Mouse (Mus musculus) limb, embryonic 13.5 days (tissue): ENCODE measurements around the gene Tmem95. TPM values are rescaled to one million over a fixed set of nuclear protein-coding genes. Genes with fewer than 3 reads are reported as not detected.
A peak's percentile ranks its signal among the peaks of the same experiment; 100 is the strongest.
"Not testable (repeated sequence)": the region's sequence is repeated elsewhere in the genome, so short reads cannot be mapped to it uniquely, and the experiment has no call there.

Experiments
- ATAC-seq: fragments of 200-750 bp; cut with Nextera tagmentation; 2 replicates; pipeline ENCODE4 v1.8.0; 2017; ENCODE audit warnings: low read depth, moderate number of reproducible peaks, moderate TSS enrichment; ENCODE audit not compliant: low FRiP score
- H3K27ac ChIP-seq: fragments of 300-500 bp; sonication (generic); 2 replicates; pipeline ENCODE4 v1.5.1; 2015; ENCODE audit warnings: inconsistent platforms, mild to moderate bottlenecking, moderate library complexity
- H3K27me3 ChIP-seq: fragments of 300-500 bp; sonication (generic); 2 replicates; pipeline ENCODE4 v1.6.1; 2015; ENCODE audit warnings: mild to moderate bottlenecking, inconsistent platforms
- H3K36me3 ChIP-seq: fragments of 300-500 bp; sonication (generic); 2 replicates; pipeline ENCODE4 v1.6.1; 2015; ENCODE audit warnings: inconsistent platforms, mild to moderate bottlenecking, moderate library complexity
- H3K4me1 ChIP-seq: fragments of 300-500 bp; sonication (generic); 2 replicates; pipeline ENCODE4 v1.6.1; 2015; ENCODE audit warnings: inconsistent platforms
- H3K4me2 ChIP-seq: fragments of 300-500 bp; sonication (generic); replicated peaks from 2 replicates; pipeline ENCODE4 v1.6.1; 2015; ENCODE audit warnings: inconsistent platforms, mild to moderate bottlenecking, moderate library complexity
- H3K4me3 ChIP-seq: fragments of 300-500 bp; sonication (generic); 2 replicates; pipeline ENCODE4 v1.5.1; 2015; ENCODE audit warnings: moderate library complexity, mild to moderate bottlenecking, inconsistent platforms
- H3K9ac ChIP-seq: fragments of 300-500 bp; sonication (generic); 2 replicates; pipeline ENCODE4 v1.6.1; 2015; ENCODE audit warnings: mild to moderate bottlenecking, inconsistent platforms
- H3K9me3 ChIP-seq: fragments of 300-500 bp; sonication (generic); 2 replicates; pipeline ENCODE4 v1.6.1; 2016; ENCODE audit warnings: inconsistent platforms
- WGBS: fragments of 180-500 bp; shearing (Covaris S2); methylation state at CpG from one replicate; pipeline ENCODE4 v1.1.7; 2015; 5-methylcytosine and 5-hydroxymethylcytosine counted together
- polyA plus RNA-seq: library from polyadenylated mRNA; unstranded; fragments of >200 nt; fragmentation: Nextera tagmentation; extraction: Ambion mirVana; gene quantifications from 2 replicates; pipeline ENCODE4 v1.2.1, GENCODE M21; 2015

Tmem95 gene
- polyA plus RNA-seq, 1 experiment from 2014 or later = 0.51 TPM

DNA sequence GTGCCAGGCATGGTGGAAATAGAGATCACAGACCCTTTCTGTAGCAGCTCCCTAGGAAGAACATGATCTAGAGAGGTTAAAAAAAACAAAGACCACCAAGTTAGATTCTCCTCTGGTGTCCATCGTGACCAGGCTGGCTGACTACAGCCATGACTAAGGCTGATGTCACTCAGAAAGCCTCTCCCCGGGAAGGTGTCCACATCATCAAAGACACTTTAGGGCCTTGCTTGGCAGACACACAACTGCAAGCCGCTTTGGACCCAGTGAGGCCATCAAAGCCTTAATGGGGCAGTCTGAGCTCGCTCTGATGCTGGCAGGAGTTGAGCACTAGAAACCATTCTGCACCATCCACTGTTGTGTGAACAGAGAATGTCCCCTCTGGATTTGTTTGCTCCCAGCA is 5.4 kb downstream of the Tmem95 start:
- peaks cover 23% of the 10 kb centered on the region for H3K4me1 ChIP-seq
- no peak overlapping the region for H3K4me3 ChIP-seq
- H3K27me3 ChIP-seq = 0 out of 2 replicates have a peak, but pooled peaks cover 5% of the 10 kb centered on the region
- H3K27ac ChIP-seq = no peak overlapping the region
- 71% methylated on average over 4 of the region's 4 CpGs for WGBS
- ATAC-seq = no peak
- no peaks in the 10 kb centered on the region for H3K36me3 ChIP-seq
- no peak overlapping the region for H3K9ac ChIP-seq
- H3K4me2 ChIP-seq = no peak overlapping the region
- H3K9me3 ChIP-seq = no peaks in the 10 kb centered on the region

DNA sequence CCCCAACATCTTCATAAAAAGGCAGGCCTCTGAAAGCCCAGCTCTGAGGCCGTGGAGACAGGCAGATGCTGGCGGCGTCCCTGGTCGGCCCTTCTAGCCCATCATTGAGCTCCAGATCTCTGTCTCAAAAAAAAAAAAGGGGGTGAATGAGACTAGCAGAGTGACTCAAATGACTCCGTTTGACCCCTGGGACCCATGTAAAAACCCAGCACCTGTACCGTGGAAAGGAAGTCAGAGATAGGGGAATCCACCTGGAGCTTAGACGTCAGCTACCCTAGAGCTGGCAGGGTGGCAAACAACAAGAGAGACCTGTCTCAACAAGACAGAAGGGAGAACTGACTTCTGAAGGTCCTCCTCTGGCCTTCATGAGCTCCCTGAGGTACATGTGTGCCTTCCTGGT is 6.0 kb downstream of the Tmem95 start:
- peaks cover 17% of the 10 kb centered on the region for H3K4me1 ChIP-seq
- H3K9me3 ChIP-seq = no peaks in the 10 kb centered on the region
- H3K27ac ChIP-seq = no peak overlapping the region
- H3K4me2 ChIP-seq = no peak overlapping the region
- WGBS = 82% methylated on average over 7 of the region's 7 CpGs
- H3K9ac ChIP-seq = no peak overlapping the region
- H3K4me3 ChIP-seq = no peak overlapping the region
- H3K27me3 ChIP-seq = 0 out of 2 replicates have a peak, but pooled peaks cover 11% of the 10 kb centered on the region
- H3K36me3 ChIP-seq = no peaks in the 10 kb centered on the region
- ATAC-seq = no peak

GRCm38 (mm10) chr11:69870289-69871069 is 7.3 kb downstream of the Tmem95 start:
- WGBS = 80% methylated on average over 2 of the region's 2 CpGs
- ATAC-seq = no peak
- H3K4me2 ChIP-seq = no peak overlapping the region

DNA sequence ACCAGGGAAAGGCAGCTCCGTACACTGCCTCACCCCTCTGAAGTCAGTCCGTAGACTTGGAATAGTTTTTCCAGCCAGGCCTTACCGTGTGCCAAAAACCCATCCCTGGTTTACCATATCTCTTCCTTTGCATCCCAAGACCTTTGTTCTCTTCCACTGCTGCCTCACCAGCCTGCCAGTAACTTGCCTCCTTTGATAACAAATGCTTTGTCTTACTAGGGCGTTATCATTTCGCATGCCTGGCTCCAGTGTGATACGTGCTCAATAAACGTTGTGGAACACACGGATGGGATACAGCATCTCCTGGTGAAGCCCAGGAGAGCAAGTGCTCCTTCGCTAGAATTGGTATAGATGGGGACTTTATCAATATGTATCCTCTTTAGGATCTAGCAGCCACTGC is 10.5 kb downstream of the Tmem95 start:
- H3K27ac ChIP-seq = no peak overlapping the region
- ATAC-seq = no peak
- H3K9me3 ChIP-seq = no peaks in the 10 kb centered on the region
- 0 out of 2 replicates have a peak, but pooled peaks cover 12% of the 10 kb centered on the region for H3K27me3 ChIP-seq
- no peak overlapping the region for H3K4me3 ChIP-seq
- no peak overlapping the region for H3K4me2 ChIP-seq
- H3K9ac ChIP-seq = 0 out of 2 replicates have a peak overlapping the region, but pooled peaks have one; percentile 15
- WGBS = 77% methylated on average over 9 of the region's 9 CpGs
- H3K4me1 ChIP-seq = 0 out of 2 replicates have a peak, but pooled peaks cover 4% of the 10 kb centered on the region
- no peaks in the 10 kb centered on the region for H3K36me3 ChIP-seq

More at GRCm38 (mm10) chr11:69870289-69871069, 7.3 kb downstream of the Tmem95 start:
- Histone ChIP-seq H3K4me1 (0 out of 2 replicates have a peak, but pooled peaks cover 4% of the 10 kb centered on the region), H3K9me3 (no peaks in the 10 kb centered on the region), H3K4me3 (no peak overlapping the region), H3K27me3 (0 out of 2 replicates have a peak, but pooled peaks cover 12% of the 10 kb centered on the region), H3K36me3 (no peaks in the 10 kb centered on the region), H3K27ac (no peak overlapping the region), H3K9ac (no peak overlapping the region)

DNA sequence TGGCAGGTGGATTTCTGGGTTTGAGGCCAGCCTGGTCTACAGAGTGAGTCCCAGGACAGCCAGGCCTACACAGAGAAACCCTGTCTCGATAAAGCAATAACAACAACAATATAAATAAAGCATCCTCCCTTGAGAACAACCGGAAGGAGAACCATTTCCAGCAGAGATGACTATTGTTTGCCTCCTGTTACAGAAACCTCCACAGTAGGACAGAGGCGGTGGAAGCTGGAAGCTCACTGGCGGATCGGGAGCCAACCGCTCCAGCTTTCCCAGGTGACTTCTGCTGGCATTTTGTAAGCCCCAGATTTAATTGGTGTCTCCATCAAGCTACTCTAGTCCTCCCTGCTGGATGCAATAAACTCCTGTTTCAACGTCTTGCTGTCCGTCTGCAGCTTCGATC is 12.3 kb downstream of the Tmem95 start:
- H3K4me3 ChIP-seq = no peak overlapping the region
- 80% methylated on average over 9 of the region's 9 CpGs for WGBS
- no peak for ATAC-seq
- 0 out of 2 replicates have a peak, but pooled peaks cover 4% of the 10 kb centered on the region for H3K4me1 ChIP-seq
- H3K27ac ChIP-seq = no peak overlapping the region
- no peak overlapping the region for H3K9ac ChIP-seq
- 0 out of 2 replicates have a peak, but pooled peaks cover 14% of the 10 kb centered on the region for H3K27me3 ChIP-seq
- no peak overlapping the region for H3K4me2 ChIP-seq
- no peaks in the 10 kb centered on the region for H3K9me3 ChIP-seq
- no peaks in the 10 kb centered on the region for H3K36me3 ChIP-seq

DNA sequence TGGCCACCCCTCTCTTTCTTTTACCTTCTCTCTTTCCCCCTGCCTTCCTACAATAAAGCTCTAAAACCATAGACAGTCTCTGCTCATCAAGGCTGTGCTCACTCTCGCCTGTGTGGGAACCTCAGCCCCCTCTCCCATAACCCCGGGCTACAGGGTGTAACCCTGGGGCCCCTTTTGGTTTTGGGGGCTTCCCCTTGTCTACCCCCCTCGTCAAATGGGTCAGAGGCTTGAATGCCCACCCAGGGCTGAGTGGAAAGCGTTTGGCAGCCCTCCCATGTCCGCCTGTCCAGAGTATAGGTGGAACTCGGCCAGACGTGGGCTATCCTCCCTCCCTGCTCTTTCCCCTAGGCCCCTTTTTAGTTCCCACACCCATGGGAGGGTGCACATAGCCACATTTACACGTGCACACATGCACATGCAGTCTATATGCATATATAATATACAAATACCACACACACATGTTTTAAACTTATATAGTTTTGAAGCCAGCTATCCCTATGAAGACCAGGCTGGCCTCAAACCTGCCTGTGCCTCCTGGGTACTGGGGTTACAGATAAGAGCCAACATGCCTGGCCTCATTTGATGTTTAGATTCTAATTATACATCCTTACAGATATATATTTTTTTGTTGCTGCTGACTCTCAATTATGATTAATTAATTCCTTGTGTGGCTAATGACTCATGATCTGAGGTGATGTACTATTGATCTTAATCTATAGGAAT is 13.5 kb downstream of the Tmem95 start:
- H3K9ac ChIP-seq = no peak overlapping the region
- no peak overlapping the region for H3K4me3 ChIP-seq
- no peak overlapping the region for H3K27ac ChIP-seq
- ATAC-seq = no peak
- no peaks in the 10 kb centered on the region for H3K9me3 ChIP-seq
- peaks cover 24% of the 10 kb centered on the region for H3K27me3 ChIP-seq
- H3K36me3 ChIP-seq = no peaks in the 10 kb centered on the region
- 51% methylated on average over 8 of the region's 8 CpGs for WGBS
- H3K4me1 ChIP-seq = no peaks in the 10 kb centered on the region
- H3K4me2 ChIP-seq = no peak overlapping the region

DNA sequence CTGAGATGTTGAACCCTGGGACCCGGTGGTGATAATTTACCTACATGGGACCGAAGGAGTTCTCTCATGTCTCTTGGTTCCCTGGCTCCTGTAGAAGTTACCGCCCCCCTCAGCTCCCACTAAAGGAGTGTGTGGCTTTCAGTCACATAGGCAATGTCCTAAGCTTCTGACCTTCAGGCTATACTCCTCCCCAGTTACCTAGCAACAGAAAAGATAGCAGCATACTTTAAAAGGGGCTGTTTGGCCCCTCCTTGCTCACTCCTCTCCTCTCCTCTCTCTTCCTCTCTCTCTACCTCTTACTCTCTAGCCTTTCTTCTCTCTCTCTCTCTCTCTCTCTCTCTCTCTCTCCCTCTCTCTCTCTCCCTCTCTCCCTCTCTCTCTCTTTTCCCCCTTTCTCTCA is 14.1 kb downstream of the Tmem95 start:
- not testable (repeated sequence) for H3K4me2 ChIP-seq, H3K36me3 ChIP-seq, H3K27ac ChIP-seq, H3K9me3 ChIP-seq, H3K4me3 ChIP-seq, H3K4me1 ChIP-seq, H3K9ac ChIP-seq, ATAC-seq
- WGBS = 80% methylated on average over 3 of the region's 3 CpGs
- peaks cover 27% of the 10 kb centered on the region for H3K27me3 ChIP-seq

DNA sequence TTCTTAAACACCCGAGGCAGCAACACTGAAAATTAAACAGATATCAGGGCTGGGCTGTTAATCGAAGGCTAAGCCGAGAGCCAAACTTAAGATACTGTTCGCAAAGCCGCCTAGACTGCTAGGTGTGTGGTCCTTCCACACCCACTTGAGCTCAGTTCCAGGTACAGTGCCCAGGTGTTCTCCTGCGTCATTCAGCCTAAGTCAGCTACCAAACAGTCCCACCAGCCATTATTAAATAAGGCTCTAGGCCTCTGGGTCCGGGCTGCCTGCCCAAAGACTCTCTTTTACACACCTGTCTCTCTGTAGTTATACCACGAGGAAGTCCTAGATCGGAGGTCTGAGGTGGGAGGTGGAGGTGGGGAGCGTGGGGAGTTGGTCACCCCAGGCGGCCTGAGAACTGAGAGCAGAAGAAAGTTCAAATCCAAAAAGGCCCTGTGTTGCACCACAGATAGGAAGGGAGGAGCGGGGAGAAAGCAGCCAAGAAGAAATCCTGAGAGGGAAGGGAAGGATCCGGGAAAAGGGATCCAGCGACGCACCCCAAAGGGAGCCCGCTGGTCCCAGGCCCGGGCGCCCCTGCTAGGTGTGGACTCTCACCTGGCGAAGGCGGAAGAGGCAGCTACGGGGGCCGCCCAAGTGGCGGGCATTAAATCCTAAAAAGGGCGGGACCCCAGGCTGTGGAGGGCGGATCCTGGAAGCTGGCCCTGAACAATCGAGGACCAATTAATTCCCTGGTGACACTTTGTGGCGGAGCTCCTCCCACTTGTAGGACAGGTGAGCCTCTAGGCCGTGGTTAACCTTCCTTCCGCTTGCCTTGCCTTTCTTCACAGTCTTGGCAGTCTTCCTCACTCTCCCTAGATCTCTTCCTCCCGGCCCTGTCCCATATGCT is 19.5 kb downstream of the Tmem95 start, which contains the start of gene Tnk1:
Gene Tnk1 (minus strand): TSS at position 618 of the 886 bp plus-strand sequence.
- no peaks in the 10 kb centered on the region for H3K36me3 ChIP-seq
- H3K27me3 ChIP-seq = peaks cover 44% of the 10 kb centered on the region
- no peaks in the 10 kb centered on the region for H3K9me3 ChIP-seq
- 19% methylated on average over 30 of the region's 30 CpGs for WGBS
- H3K9ac ChIP-seq = 0 out of 2 replicates have a peak within 1 kb of the TSS, but pooled peaks have one; percentile 19
- H3K4me1 ChIP-seq = peaks cover 15% of the 10 kb centered on the region; the same call in 1 of the 2 replicates
- ATAC-seq = no peak
- no peak within 1 kb of the TSS for H3K27ac ChIP-seq
- peak within 1 kb of the TSS; percentile 17 for H3K4me3 ChIP-seq
- peak within 1 kb of the TSS; percentile 25; the same call in 1 of the 2 replicates for H3K4me2 ChIP-seq

GRCm38 (mm10) chr11:69855347-69855746 is 22.5 kb downstream of the Tmem95 start:
- H3K4me2 ChIP-seq = peak overlapping the region; percentile 15; the same call in 1 of the 2 replicates
- ATAC-seq = no peak; the same call in 1 of the 2 replicates
- 20% methylated on average over 16 of the region's 16 CpGs for WGBS

DNA sequence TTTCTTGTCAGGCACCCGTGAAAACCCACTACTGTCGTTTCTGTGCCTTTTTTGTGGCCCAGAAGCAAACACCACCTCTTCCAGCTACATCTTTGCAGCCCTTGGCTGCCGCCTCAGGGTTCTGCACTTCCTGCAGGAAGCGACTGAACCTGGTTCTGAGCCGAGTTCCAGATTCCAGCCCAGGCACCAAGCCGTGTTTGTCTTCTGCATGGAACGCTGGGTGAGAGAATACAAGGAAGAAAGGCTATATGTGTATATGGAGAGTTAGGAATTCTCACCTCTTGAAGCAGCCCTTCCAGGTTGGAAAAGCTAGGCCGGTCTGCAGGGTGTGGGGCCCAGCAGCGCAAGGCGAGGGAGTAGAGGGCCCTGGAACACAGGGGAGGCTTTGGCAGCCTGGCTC is 23.1 kb downstream of the Tmem95 start:
- Histone ChIP-seq H3K9ac (no peak overlapping the region), H3K4me2 (no peak overlapping the region), H3K4me3 (no peak overlapping the region), H3K27ac (no peak overlapping the region; the same call in 1 of the 2 replicates), H3K4me1 (peaks cover 29% of the 10 kb centered on the region), H3K27me3 (peaks cover 34% of the 10 kb centered on the region), H3K9me3 (no peaks in the 10 kb centered on the region), H3K36me3 (peaks cover 28% of the 10 kb centered on the region)
- ATAC-seq = no peak
- WGBS = 77% methylated on average over 10 of the region's 10 CpGs

More at GRCm38 (mm10) chr11:69855347-69855746, 22.5 kb downstream of the Tmem95 start:
- Histone ChIP-seq H3K4me3 (no peak overlapping the region), H3K36me3 (peaks cover 21% of the 10 kb centered on the region), H3K27me3 (peaks cover 41% of the 10 kb centered on the region), H3K27ac (no peak overlapping the region), H3K4me1 (peaks cover 23% of the 10 kb centered on the region), H3K9me3 (no peaks in the 10 kb centered on the region), H3K9ac (no peak overlapping the region)

- H3K27ac ChIP-seq = no peak overlapping the region; the same call in 1 of the 2 replicates
- no peak for ATAC-seq
- no peak overlapping the region for H3K9ac ChIP-seq
- peaks cover 28% of the 10 kb centered on the region for H3K27me3 ChIP-seq
- H3K4me1 ChIP-seq = peaks cover 29% of the 10 kb centered on the region
- peaks cover 35% of the 10 kb centered on the region for H3K36me3 ChIP-seq
- WGBS = 66% methylated on average over 7 of the region's 7 CpGs
- no peak overlapping the region for H3K4me2 ChIP-seq
- no peak overlapping the region for H3K4me3 ChIP-seq
- H3K9me3 ChIP-seq = no peaks in the 10 kb centered on the region
Observed at GRCm38 (mm10) chr11:69853994-69854393, 23.8 kb downstream of the Tmem95 start.
